Mouse (Mus musculus) adrenal gland, postnatal 36 days (tissue): ENCODE measurements around the gene Tceal3. TPM values are rescaled to one million over a fixed set of nuclear protein-coding genes. Genes with fewer than 3 reads are reported as not detected.
"Not testable (repeated sequence)": the region's sequence is repeated elsewhere in the genome, so short reads cannot be mapped to it uniquely, and the experiment has no call there.

ENCODE experiments used
- DNase-seq, 2 experiments: peaks; one replicate each; pipeline ENCODE4 v3.0.0; 2021; ENCODE audit warnings: mixed read lengths in 1 of 2
- long read RNA-seq, 2 experiments: library from polyadenylated mRNA; stranded (forward); transcript quantifications; one replicate each; pipeline ENCODE4 v2.0.0; 2021; ENCODE audit warnings: borderline sequencing depth in 2 of 2
- total RNA-seq, 2 experiments: library from RNA; stranded (reverse); gene quantifications; 2 replicates each; pipeline ENCODE4 v1.2.3; 2021

Gene Tceal3
- total RNA-seq, result 10 to 100 TPM; 18.8 to 34.0 TPM
- long read RNA-seq, experiment 1, transcript Tceal3-201 (3 exons, 1,116 nt), result major isoform, 18 of 27 reads
- long read RNA-seq, experiment 1, partial matches to known transcripts, result 1 of 27 reads
- long read RNA-seq, experiment 1, other reads (novel, unspliced or antisense), result 7 of 27 reads
- long read RNA-seq, experiment 2, transcript Tceal3-201 (3 exons, 1,116 nt), result major isoform, 11 of 16 reads
- long read RNA-seq, experiment 2, partial matches to known transcripts, result 0 of 16 reads
- long read RNA-seq, experiment 2, other reads (novel, unspliced or antisense), result 4 of 16 reads

GRCm38 (mm10) chrX:136590199-136590896 is at the start of gene Tceal3:
Tceal3 (plus strand) TSS chrX:136590842.
- no peak for DNase-seq

- not testable (repeated sequence) for DNase-seq
Observed at GRCm38 (mm10) chrX:136543956-136544355, 46.7 kb upstream of the Tceal3 start, which contains the start of gene Kir3dl2. Kir3dl2 (minus strand) TSS chrX:136544056.

- not testable (repeated sequence) for DNase-seq
Observed at GRCm38 (mm10) chrX:136569094-136569493, 21.5 kb upstream of the Tceal3 start.

DNA sequence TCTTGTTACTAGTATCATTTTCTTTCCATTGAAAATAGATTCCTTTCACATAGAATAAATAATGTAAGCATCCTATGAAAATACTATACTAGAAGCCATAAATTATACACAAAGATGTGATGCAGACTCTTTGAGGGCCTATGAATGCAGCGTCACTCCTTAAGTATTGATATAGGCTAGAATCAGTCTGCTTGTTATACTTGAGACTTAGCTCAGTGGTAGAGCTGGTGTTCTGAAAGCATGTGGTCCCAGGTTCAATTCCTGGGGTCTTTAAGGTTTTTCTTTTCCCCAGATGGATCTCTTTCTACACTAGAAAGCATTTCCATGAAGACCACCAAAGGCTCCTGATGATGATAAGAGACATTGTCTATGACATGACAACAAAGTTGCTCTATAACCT is 6.0 kb upstream of the Tceal3 start:
- DNase-seq, result no peak

- no peak for DNase-seq
Observed at GRCm38 (mm10) chrX:136590897-136591257, 235 bp downstream of the Tceal3 start.

- DNase-seq, result peak; percentile 3 to 22
Observed at GRCm38 (mm10) chrX:136599416-136599815, 8.8 kb downstream of the Tceal3 start.

DNA sequence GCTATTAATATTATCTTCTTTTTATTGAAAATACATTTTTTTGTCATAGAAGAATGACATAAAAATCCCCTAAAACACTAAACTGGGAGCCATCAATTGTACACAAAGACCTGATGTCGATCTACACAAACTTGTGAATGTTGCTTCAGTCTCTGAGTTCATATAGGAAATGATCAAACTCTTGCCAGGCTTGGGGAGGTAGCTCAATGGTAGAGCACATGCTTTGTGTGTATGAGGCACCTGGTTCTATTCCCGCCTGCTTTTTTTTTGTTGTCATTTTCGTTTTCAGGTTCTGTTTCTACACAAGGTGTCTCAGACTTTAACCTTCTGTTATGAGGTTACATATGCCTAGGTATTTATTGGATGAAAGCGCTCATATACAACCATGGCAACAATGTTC is 16.3 kb downstream of the Tceal3 start:
- DNase-seq, result no peak

GRCm38 (mm10) chrX:136607395-136607794 is 16.8 kb downstream of the Tceal3 start:
- DNase-seq, result no peak

DNA sequence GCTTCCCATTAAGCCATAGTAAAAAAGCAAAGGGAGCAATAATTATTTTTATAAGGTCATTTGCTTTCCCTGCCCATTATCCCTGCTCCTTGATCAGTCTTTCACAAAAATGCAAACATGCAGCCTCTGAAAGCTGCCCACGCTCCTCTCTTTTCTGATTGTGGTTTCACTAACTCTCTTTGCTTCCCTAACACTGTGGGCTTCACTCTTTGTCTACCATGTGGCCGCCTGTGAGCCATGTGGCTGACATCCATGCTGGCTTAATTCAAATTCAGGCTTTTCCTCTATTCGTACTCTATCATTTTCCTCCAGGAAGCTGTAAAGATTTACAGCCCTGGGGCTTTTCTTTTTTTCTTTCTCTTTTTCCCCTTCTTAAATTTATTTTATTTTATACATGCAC is 20.7 kb downstream of the Tceal3 start:
- no peak for DNase-seq

GRCm38 (mm10) chrX:136615889-136616288 is 25.2 kb downstream of the Tceal3 start:
- DNase-seq, result not testable (repeated sequence)

- peak; percentile 39 to 50 for DNase-seq
Observed at GRCm38 (mm10) chrX:136624905-136625569, 34.4 kb downstream of the Tceal3 start.

GRCm38 (mm10) chrX:136625959-136626358 is 35.3 kb downstream of the Tceal3 start:
- DNase-seq, result no peak

DNA sequence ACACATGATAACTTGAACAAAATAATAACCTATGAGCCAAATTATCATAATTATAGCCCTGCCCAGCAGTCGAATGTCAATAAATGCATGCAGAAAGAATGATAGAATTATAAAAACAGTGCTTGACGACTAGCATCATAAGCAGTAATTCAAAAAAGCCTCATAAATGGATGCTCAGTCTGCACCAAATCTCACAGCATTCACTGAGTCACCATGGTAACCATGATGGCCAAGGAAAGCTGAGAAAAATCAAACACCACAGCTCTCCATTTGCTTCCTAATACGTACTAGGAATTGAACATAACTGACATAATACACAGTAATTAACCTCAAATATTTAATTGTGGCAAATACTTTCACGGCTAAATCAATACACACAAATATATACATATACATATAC is 44.5 kb downstream of the Tceal3 start:
- DNase-seq, result no peak

- DNase-seq, result peak; percentile 30 to 39
Observed at GRCm38 (mm10) chrX:136639754-136640153, 49.1 kb downstream of the Tceal3 start.

DNA sequence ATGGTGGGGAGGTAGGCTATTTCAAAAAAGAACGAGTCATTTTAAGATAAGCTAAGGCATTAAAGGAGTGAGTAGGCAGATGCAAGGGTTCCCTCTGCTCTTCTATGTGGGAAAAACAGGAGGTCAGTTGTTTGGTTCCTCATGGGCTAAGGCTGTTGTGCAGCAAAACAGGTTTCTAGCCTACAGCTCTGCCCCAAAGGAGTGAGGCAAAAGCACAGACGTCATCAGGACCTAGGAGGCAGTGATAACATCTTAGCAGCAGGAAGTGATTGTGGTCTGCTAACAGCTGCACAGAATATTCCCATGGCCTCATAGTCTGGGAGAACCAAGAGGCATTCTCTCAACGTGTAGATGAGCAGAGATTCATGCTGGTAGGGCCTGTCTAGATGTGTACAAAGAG is 55.2 kb downstream of the Tceal3 start:
- not testable (repeated sequence) for DNase-seq

DNA sequence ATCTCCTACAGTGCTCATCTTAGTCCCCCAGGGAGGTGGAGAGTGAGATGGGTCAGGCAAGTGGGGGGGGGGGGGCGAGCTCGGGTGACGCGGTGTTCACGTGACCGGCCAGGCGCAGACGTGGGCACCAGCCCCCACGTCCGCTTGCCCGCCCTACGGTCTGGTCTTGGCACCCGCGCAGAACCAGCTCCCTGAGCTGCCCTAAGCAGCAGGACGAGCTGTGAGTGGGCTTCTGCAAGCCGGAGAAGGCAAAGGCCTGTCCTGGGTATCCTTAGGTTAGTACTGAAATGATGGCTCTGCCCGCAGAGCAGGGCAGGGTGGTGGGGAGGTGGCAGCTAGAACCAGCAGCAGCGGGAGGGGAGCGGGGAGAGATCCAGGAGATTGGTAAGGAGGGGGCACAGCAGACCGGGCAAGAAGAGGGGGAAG is 75.7 kb downstream of the Tceal3 start:
- peak; percentile 18 to 27 for DNase-seq

GRCm38 (mm10) chrX:136666762-136667464 is 76.3 kb downstream of the Tceal3 start:
- DNase-seq, result peak; percentile 24 to 43

GRCm38 (mm10) chrX:136668794-136669193 is 78.2 kb downstream of the Tceal3 start:
- DNase-seq, result no peak

GRCm38 (mm10) chrX:136680989-136681388 is 90.3 kb downstream of the Tceal3 start:
- no peak for DNase-seq

DNA sequence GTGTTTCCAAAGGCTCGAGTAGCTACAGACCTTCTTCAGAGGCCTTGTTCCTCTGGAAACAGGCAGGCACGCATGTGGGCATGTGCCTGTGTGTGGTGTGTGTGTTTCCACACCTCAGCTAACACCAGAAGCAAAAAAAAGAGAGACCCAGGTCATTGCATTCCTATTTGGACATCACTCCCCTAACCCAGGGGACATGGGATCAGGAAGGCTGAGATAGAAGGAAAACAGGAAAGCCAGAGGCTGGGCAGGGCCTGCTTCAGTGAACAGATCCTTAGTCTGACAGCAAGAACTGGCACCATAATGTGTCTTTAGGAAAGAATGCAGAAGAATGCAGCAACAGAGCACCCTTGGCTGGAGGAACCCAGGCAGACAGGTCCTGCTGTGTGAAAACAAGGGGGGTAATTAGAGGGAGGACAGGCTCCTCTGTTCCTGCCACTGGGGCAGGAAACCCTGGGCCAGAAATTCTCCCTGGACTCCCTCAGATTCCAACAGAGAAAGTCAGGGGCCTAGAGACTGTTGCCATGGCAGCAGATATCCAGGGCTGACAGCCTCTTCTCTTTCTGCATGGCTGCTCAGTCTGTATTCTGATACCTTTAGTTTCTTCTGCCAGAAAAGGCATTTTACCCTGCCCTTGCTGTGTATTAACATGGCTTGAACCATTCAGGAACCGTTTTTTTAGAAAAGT is 101.1 kb downstream of the Tceal3 start:
- not testable (repeated sequence) for DNase-seq

DNA sequence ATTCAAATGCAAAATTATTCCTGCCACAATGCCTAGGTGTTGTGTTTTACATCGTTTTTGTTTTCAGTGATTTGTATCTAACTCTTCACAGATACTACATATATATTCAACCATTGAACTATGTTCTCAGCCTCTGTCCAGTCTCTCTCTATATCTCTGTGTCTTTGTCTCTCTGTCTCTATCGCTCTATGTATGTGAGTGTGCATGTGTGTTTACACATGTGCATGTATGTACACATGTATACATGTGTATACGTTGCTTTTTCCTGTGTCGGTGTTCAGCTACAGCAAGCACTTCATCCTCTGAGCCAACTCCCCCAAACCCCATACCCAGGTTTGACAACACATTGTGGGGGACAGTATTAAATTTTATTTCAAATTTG is 101.6 kb downstream of the Tceal3 start:
- no peak for DNase-seq

DNA sequence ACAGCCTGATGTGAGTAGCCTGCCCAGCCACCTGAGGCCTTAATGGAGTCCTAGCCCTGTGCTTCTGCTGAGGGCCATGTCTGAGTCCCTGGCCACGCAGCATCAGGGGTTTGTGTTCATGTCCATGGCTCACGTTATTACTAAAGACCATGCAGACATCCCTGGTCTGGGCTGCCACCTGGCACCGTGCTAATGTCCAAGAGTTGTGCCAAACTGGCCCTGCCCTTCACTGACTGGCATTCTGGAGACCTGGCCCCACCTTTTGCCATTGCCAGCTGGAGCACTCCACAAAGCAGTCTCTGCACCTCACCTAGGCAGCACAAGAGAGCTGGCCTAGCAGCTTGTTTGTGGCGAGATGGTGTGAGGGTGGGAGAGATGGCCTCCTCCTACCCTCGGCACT is 102.6 kb downstream of the Tceal3 start:
- DNase-seq, result no peak
